Mouse (Mus musculus) forebrain, embryonic 11.5 days (tissue): Measurements from ENCODE around the gene 2610028H24Rik. TPM values are rescaled to one million over a fixed set of nuclear protein-coding genes. Genes with fewer than 3 reads are reported as not detected.

ENCODE experiments used
- ATAC-seq: fragments of 200-750 bp; cut with Nextera tagmentation; replicated peaks from 2 replicates; pipeline ENCODE4 v1.8.0; 2017; ENCODE audit warnings: moderate TSS enrichment; ENCODE audit not compliant: low FRiP score
- DNase-seq: peaks from one replicate; pipeline ENCODE4 v3.0.0-alpha.2; 2017; ENCODE audit warnings: low spot score
- H3K27ac ChIP-seq: fragments of 300-500 bp; sonication (generic); 2 replicates; pipeline ENCODE4 v1.5.1; 2014; ENCODE audit warnings: low read depth, low read length
- H3K27me3 ChIP-seq: fragments of 300-500 bp; sonication (generic); 2 replicates; pipeline ENCODE4 v1.6.1; 2014; ENCODE audit warnings: mild to moderate bottlenecking, low read length, mixed read lengths; ENCODE audit not compliant: control insufficient read depth, insufficient read depth
- H3K36me3 ChIP-seq: fragments of 300-500 bp; sonication (generic); 2 replicates; pipeline ENCODE4 v1.6.1; 2014; ENCODE audit warnings: mild to moderate bottlenecking, low read length, moderate library complexity, mixed read lengths; ENCODE audit not compliant: control insufficient read depth, insufficient read depth
- H3K4me1 ChIP-seq: fragments of 300-500 bp; sonication (generic); replicated peaks from 2 replicates; pipeline ENCODE4 v1.6.1; 2014; ENCODE audit warnings: low read length, mixed read lengths; ENCODE audit not compliant: control insufficient read depth, insufficient read depth
- H3K4me2 ChIP-seq: fragments of 300-500 bp; sonication (generic); 2 replicates; pipeline ENCODE4 v1.6.1; 2014; ENCODE audit warnings: low read depth, mild to moderate bottlenecking, low read length, moderate library complexity, mixed read lengths; ENCODE audit not compliant: severe bottlenecking
- H3K4me3 ChIP-seq: fragments of 300-500 bp; sonication (generic); 2 replicates; pipeline ENCODE4 v1.5.1; 2014; ENCODE audit warnings: low read depth, low read length
- H3K9ac ChIP-seq: fragments of 300-500 bp; sonication (generic); 2 replicates; pipeline ENCODE4 v1.6.1; 2014; ENCODE audit warnings: low read length
- H3K9me3 ChIP-seq: fragments of 300-500 bp; sonication (generic); 2 replicates; pipeline ENCODE4 v1.6.1; 2016; ENCODE audit warnings: low read length, mixed read lengths; ENCODE audit not compliant: control insufficient read depth
- WGBS: fragments of 180-500 bp; shearing (Covaris S2); extraction: QIAGEN DNeasy Blood & Tissue Kit; methylation state at CpG from one replicate; pipeline ENCODE4 v1.1.7; 2014; 5-methylcytosine and 5-hydroxymethylcytosine counted together
- polyA plus RNA-seq: library from polyadenylated mRNA; unstranded; fragments of >200 nt; fragmentation: Nextera tagmentation; extraction: Ambion mirVana; gene quantifications from 2 replicates; pipeline ENCODE4 v1.2.1, GENCODE M21; 2014

The 2610028H24Rik gene
- polyA plus RNA-seq = not detected in 2 replicates

DNA sequence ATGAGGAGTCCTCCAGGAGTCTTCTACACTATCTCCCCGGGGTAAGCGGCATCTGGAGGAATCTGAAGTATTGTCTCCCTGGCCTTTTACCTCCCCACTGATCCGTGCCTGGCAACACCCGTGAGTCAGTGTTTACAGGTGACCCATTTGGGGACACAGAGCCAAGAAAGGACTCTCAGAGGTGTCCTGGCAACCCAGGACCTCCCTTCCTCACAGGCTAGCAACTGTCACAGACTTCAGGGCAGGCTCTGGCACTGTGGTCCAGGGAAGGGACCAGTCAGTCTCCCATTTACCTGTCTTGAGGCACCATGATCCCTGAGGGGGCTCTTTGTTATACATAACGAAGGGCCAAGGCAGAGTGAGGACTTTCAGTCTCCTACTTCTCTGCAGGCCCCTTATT lies at the start of gene 2610028H24Rik:
Gene 2610028H24Rik (plus strand): TSS at position 231 of the 400 bp plus-strand sequence.
- no peak within 1 kb of the TSS for H3K9ac ChIP-seq

GRCm38 (mm10) chr10:76408520-76408919 lies 40.4 kb upstream of the 2610028H24Rik start:
- Histone ChIP-seq H3K36me3 (peaks cover 16% of the 10 kb centered on the region; the same call in 1 of the 2 replicates), H3K9me3 (no peaks in the 10 kb centered on the region), H3K4me2 (no peak overlapping the region), H3K9ac (no peak overlapping the region), H3K27me3 (no peaks in the 10 kb centered on the region), H3K4me1 (no peaks in the 10 kb centered on the region), H3K4me3 (no peak overlapping the region), H3K27ac (no peak overlapping the region)
- ATAC-seq = no peak
- no peak for DNase-seq
- WGBS = 92% methylated on average over 10 of the region's 10 CpGs

More for the DNA sequence above, at the start of gene 2610028H24Rik:
- 60% methylated on average over 5 of the region's 5 CpGs for WGBS
- Histone ChIP-seq H3K4me1 (no peaks in the 10 kb centered on the region), H3K36me3 (no peaks in the 10 kb centered on the region), H3K27ac (no peak within 1 kb of the TSS), H3K9me3 (no peaks in the 10 kb centered on the region), H3K4me3 (no peak within 1 kb of the TSS), H3K4me2 (no peak within 1 kb of the TSS), H3K27me3 (no peaks in the 10 kb centered on the region)
- ATAC-seq = no peak
- DNase-seq = no peak

- Histone ChIP-seq H3K4me1 (no peaks in the 10 kb centered on the region), H3K27me3 (no peaks in the 10 kb centered on the region), H3K4me2 (no peak overlapping the region), H3K27ac (no peak overlapping the region), H3K9me3 (no peaks in the 10 kb centered on the region), H3K9ac (no peak overlapping the region), H3K4me3 (no peak overlapping the region), H3K36me3 (peaks cover 10% of the 10 kb centered on the region; the same call in 1 of the 2 replicates)
- DNase-seq (no peak), ATAC-seq (no peak)
- WGBS = 92% methylated on average over 12 of the region's 12 CpGs
Observed at GRCm38 (mm10) chr10:76416811-76417210, 32.1 kb upstream of the 2610028H24Rik start.

- H3K4me3 ChIP-seq = no peak overlapping the region
Observed at GRCm38 (mm10) chr10:76425674-76426073, 23.2 kb upstream of the 2610028H24Rik start.

DNA sequence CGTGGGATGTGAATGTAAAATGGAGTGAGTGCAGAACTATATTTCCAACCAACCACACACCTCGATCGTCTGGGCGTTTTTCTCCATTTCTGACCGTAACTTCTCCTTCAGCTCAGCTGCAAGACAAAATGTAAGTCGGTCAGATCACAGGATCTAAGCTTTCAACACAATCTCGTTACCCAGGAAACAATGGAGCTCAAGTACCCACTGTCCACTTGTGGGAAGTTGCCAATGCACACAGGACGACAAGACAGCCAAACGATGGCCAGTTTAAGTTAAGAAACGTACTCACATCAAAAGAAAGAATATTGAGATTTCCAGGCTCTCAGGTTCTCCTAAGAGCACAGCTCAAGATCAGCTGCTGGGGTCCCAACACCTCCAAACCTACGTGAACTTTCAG lies 15.0 kb upstream of the 2610028H24Rik start:
- H3K4me1 ChIP-seq = no peaks in the 10 kb centered on the region
- 93% methylated on average over 11 of the region's 11 CpGs for WGBS
- no peak overlapping the region for H3K4me2 ChIP-seq
- H3K9me3 ChIP-seq = no peaks in the 10 kb centered on the region
- peaks cover 18% of the 10 kb centered on the region; the same call in 1 of the 2 replicates for H3K36me3 ChIP-seq
- no peak overlapping the region for H3K27ac ChIP-seq
- ATAC-seq = no peak
- H3K27me3 ChIP-seq = no peaks in the 10 kb centered on the region
- no peak overlapping the region for H3K9ac ChIP-seq
- no peak overlapping the region for H3K4me3 ChIP-seq
- DNase-seq = no peak

More at GRCm38 (mm10) chr10:76425674-76426073, 23.2 kb upstream of the 2610028H24Rik start:
- Histone ChIP-seq H3K9me3 (no peaks in the 10 kb centered on the region), H3K36me3 (peaks cover 20% of the 10 kb centered on the region), H3K27ac (no peak overlapping the region), H3K4me2 (no peak overlapping the region), H3K4me1 (no peaks in the 10 kb centered on the region), H3K9ac (no peak overlapping the region), H3K27me3 (no peaks in the 10 kb centered on the region)
- no peak for DNase-seq
- ATAC-seq = no peak
- 96% methylated on average over 7 of the region's 7 CpGs for WGBS

GRCm38 (mm10) chr10:76439107-76439890 lies 9.6 kb upstream of the 2610028H24Rik start:
- 94% methylated on average over 9 of the region's 9 CpGs for WGBS
- H3K4me2 ChIP-seq = no peak overlapping the region
- H3K4me1 ChIP-seq = no peaks in the 10 kb centered on the region
- no peaks in the 10 kb centered on the region for H3K9me3 ChIP-seq
- ATAC-seq (no peak), DNase-seq (no peak)
- no peak overlapping the region for H3K9ac ChIP-seq
- no peak overlapping the region for H3K27ac ChIP-seq
- no peaks in the 10 kb centered on the region for H3K27me3 ChIP-seq
- H3K4me3 ChIP-seq = no peak overlapping the region
- peaks cover 4% of the 10 kb centered on the region; the same call in 1 of the 2 replicates for H3K36me3 ChIP-seq

DNA sequence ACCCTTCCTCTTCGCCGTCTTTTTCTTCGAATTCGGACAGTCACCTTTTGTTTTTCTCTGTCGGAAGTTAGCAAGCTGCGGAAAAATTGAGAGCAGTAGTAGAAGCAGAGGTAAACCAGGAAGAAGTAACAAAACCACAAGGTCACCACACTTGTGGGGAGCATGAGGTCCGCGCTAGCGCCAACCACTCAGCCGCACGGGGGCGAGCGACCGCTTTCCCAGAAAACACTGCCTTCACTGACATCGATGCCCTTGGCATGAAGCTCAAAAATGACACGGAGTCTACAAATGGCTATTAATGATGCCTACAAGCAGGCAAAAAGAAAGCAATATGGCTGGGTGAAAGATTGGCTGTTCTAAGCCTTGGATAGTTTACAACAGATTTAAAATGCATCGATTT lies 8.6 kb upstream of the 2610028H24Rik start, which contains the start of gene AC141477.1:
Gene AC141477.1 (minus strand): TSS at position 164 of the 400 bp plus-strand sequence.
- H3K27me3 ChIP-seq = no peaks in the 10 kb centered on the region
- H3K9ac ChIP-seq = no peak within 1 kb of the TSS
- no peak within 1 kb of the TSS; the same call in 1 of the 2 replicates for H3K4me2 ChIP-seq
- H3K9me3 ChIP-seq = no peaks in the 10 kb centered on the region
- WGBS = 94% methylated on average over 17 of the region's 17 CpGs
- peaks cover 3% of the 10 kb centered on the region; the same call in 1 of the 2 replicates for H3K36me3 ChIP-seq
- DNase-seq (no peak), ATAC-seq (no peak)
- no peaks in the 10 kb centered on the region for H3K4me1 ChIP-seq
- no peak within 1 kb of the TSS for H3K27ac ChIP-seq
- no peak within 1 kb of the TSS for H3K4me3 ChIP-seq

GRCm38 (mm10) chr10:76442178-76443088 lies 6.4 kb upstream of the 2610028H24Rik start, which contains the start of gene Pcnt:
Pcnt (minus strand) TSS chr10:76442786.
- Histone ChIP-seq H3K27ac (peak within 1 kb of the TSS; percentile 75), H3K27me3 (no peaks in the 10 kb centered on the region), H3K4me3 (peak within 1 kb of the TSS; percentile 55), H3K9ac (peak within 1 kb of the TSS; percentile 69), H3K36me3 (no peaks in the 10 kb centered on the region), H3K4me2 (peak within 1 kb of the TSS; percentile 66), H3K4me1 (no peaks in the 10 kb centered on the region), H3K9me3 (no peaks in the 10 kb centered on the region)
- DNase-seq = peak; percentile 97
- ATAC-seq = peak; percentile 99
- WGBS = under 1% methylated on average over 78 of the region's 78 CpGs
